Mouse (Mus musculus) ES-E14 (cell line): ENCODE data around the gene Gm13889.

ENCODE experiments used
- HCFC1 ChIP-seq: IDR thresholded peaks from 2 replicates; pipeline ENCODE4 v1.6.1; 2012; ENCODE audit warnings: low read length, inconsistent platforms, borderline replicate concordance; ENCODE audit not compliant: insufficient read depth
- MAFK ChIP-seq: IDR thresholded peaks from 2 replicates; pipeline ENCODE4 v1.6.1; 2014; ENCODE audit warnings: mild to moderate bottlenecking, low read depth, low read length, inconsistent platforms; ENCODE audit not compliant: insufficient read depth
- ZC3H11A ChIP-seq: IDR thresholded peaks from 2 replicates; pipeline ENCODE4 v1.6.1; 2012; ENCODE audit warnings: low read depth, mild to moderate bottlenecking, inconsistent platforms, low read length, borderline replicate concordance
- ZNF384 ChIP-seq: IDR thresholded peaks from 2 replicates; pipeline ENCODE4 v1.6.1; 2012; ENCODE audit warnings: low read depth, low read length, inconsistent platforms

GRCm38 (mm10) chr2:93963802-93964201, 6.8 kb upstream of the Gm13889 start:
- TF ChIP-seq ZC3H11A (no peak), HCFC1 (no peak), ZNF384 (no peak), MAFK (no peak)
